Mouse (Mus musculus) thymus, adult 2 months (tissue): ENCODE results near the gene Acvrl1. TPM values are rescaled to one million over a fixed set of nuclear protein-coding genes. Genes with fewer than 3 reads are reported as not detected.

Source experiments
- DNase-seq: peaks from one replicate; pipeline ENCODE4 v3.0.0; 2021
- H3K27ac ChIP-seq: fragments of 200-500 bp; 2 replicates; pipeline ENCODE4 v1.5.1; 2012; ENCODE audit warnings: low read length, control low read depth; ENCODE audit not compliant: control insufficient read depth, insufficient read depth
- H3K27me3 ChIP-seq: fragments of 200-500 bp; 2 replicates; pipeline ENCODE4 v1.6.1; 2012; ENCODE audit warnings: mild to moderate bottlenecking, low read length, moderate library complexity, mixed read lengths; ENCODE audit not compliant: control insufficient read depth, insufficient read depth
- H3K36me3 ChIP-seq: fragments of 200-500 bp; 2 replicates; pipeline ENCODE4 v1.6.1; 2012; ENCODE audit warnings: mild to moderate bottlenecking, low read length, moderate library complexity; ENCODE audit not compliant: control insufficient read depth, insufficient read depth
- H3K4me1 ChIP-seq: fragments of 200-500 bp; replicated peaks from 2 replicates; pipeline ENCODE4 v1.6.1; 2012; ENCODE audit warnings: low read length; ENCODE audit not compliant: control insufficient read depth, insufficient read depth
- H3K4me3 ChIP-seq: fragments of 200-500 bp; 2 replicates; pipeline ENCODE4 v1.5.1; 2012; ENCODE audit warnings: mild to moderate bottlenecking, low read length, control low read depth, moderate library complexity; ENCODE audit not compliant: control insufficient read depth, insufficient read depth
- CTCF ChIP-seq: fragments of 200-500 bp; IDR thresholded peaks from 2 replicates; pipeline ENCODE4 v1.5.1; 2012; ENCODE audit warnings: mild to moderate bottlenecking, control low read depth, low read length, moderate library complexity, borderline replicate concordance; ENCODE audit not compliant: control insufficient read depth, poor library complexity, insufficient read depth; ENCODE audit errors: extremely low read depth
- POLR2A ChIP-seq: fragments of 200-500 bp; IDR thresholded peaks from 2 replicates; pipeline ENCODE4 v1.6.1; 2012; ENCODE audit warnings: mild to moderate bottlenecking, low read length, control low read depth, moderate library complexity; ENCODE audit not compliant: control insufficient read depth, poor library complexity, insufficient read depth; ENCODE audit errors: extremely low read depth
- WGBS: fragments of 180-500 bp; shearing (Covaris S2); methylation state at CpG from one replicate; pipeline ENCODE4 v1.1.7; 2018; 5-methylcytosine and 5-hydroxymethylcytosine counted together
- polyA plus RNA-seq: library from polyadenylated mRNA; depleted of rRNA; stranded (reverse); fragments of >200 nt; gene quantifications from 2 replicates; pipeline ENCODE4 v1.2.3, GENCODE M21; 2012

The Acvrl1 gene
- polyA plus RNA-seq, 1 experiment: 34.2 TPM

DNA sequence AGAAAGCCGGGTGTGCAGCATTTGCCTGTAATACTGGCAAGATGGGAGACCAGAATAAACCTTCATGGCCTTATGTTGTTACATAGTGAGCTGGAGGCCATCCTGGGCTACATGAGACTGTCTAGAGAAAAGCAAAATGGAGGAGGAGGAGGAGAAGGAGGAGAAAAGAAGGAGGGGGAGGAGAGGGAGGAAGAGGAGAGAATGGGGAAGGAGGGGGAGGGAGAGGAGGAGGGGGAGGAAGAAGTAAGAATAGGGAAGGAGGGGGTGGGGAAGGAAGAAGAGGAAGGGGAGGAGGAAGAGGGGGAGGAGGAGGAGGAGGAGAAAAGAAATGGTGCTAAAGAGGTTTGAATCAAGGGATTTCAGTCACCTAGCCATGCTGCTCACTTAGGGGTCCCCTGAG, 31.8 kb downstream of the Acvrl1 start:
- Histone ChIP-seq H3K27me3 (no peaks in the 10 kb centered on the region), H3K27ac (no peak overlapping the region), H3K4me1 (peaks cover 11% of the 10 kb centered on the region), H3K4me3 (no peak overlapping the region), H3K36me3 (no peaks in the 10 kb centered on the region)
- TF ChIP-seq CTCF (no peak), POLR2A (no peak)
- 42% methylated on average over 1 of the region's 1 CpGs for WGBS
- no peak for DNase-seq

DNA sequence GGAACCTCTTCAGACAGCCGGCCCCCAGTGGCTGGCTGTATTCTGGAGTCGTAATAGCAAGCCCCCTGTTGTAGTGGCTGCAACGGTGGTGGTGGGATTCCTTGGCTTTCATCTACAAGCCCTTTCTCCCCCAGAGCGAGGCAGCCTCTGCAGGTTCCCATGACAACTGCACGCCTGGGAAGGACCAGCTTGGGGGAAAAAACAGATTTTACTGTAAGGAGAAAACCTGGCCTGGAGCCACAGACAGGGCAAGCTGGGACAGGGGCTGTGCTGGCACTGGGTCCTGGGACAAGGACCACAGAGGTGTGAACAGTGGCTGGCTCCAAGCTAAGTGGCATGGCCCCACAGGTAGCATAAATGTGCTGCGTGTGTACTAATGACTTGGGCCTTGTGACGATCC, 32.3 kb downstream of the Acvrl1 start:
- Histone ChIP-seq H3K4me1 (peaks cover 9% of the 10 kb centered on the region; the same call in 1 of the 2 replicates), H3K4me3 (no peak overlapping the region), H3K27ac (no peak overlapping the region), H3K27me3 (no peaks in the 10 kb centered on the region), H3K36me3 (no peaks in the 10 kb centered on the region)
- 61% methylated on average over 7 of the region's 7 CpGs for WGBS
- TF ChIP-seq POLR2A: no peak
- TF ChIP-seq CTCF: no peak
- DNase-seq: no peak

- no peaks in the 10 kb centered on the region for H3K36me3 ChIP-seq
- peaks cover 9% of the 10 kb centered on the region; the same call in 1 of the 2 replicates for H3K4me1 ChIP-seq
- H3K4me3 ChIP-seq: no peak overlapping the region
- no peaks in the 10 kb centered on the region for H3K27me3 ChIP-seq
- 92% methylated on average over 7 of the region's 7 CpGs for WGBS
- TF ChIP-seq CTCF (no peak), POLR2A (no peak)
- DNase-seq: no peak
- H3K27ac ChIP-seq: no peak overlapping the region
Observed at GRCm38 (mm10) chr15:101161534-101161933, 33.2 kb downstream of the Acvrl1 start.

GRCm38 (mm10) chr15:101163056-101163458, 34.7 kb downstream of the Acvrl1 start:
- TF ChIP-seq CTCF: no peak
- TF ChIP-seq POLR2A: no peak
- no peak for DNase-seq
- no peaks in the 10 kb centered on the region for H3K36me3 ChIP-seq
- peaks cover 9% of the 10 kb centered on the region; the same call in 1 of the 2 replicates for H3K4me1 ChIP-seq
- H3K4me3 ChIP-seq: no peak overlapping the region
- H3K27me3 ChIP-seq: no peaks in the 10 kb centered on the region
- WGBS: 93% methylated on average over 15 of the region's 15 CpGs
- no peak overlapping the region for H3K27ac ChIP-seq

DNA sequence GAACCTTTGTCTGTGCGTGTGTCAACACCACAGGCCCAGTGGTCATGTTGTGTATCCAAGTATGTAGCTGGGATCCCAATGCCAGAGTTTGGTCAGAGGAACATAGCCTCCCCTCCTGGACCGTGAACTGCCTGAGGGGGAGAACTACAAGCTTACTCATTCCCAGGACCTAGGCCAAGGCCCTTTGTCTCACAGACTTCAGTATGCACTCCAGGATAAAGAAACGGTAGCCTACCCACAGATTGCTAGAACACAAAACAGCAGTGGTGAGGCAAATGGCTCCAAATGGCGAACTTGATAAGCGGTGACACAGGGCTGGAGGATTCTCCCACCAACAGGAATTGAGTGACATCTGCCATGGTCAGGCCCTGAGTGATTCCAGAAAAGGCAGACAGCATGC, 35.5 kb downstream of the Acvrl1 start:
- H3K36me3 ChIP-seq: no peaks in the 10 kb centered on the region
- H3K4me1 ChIP-seq: peaks cover 9% of the 10 kb centered on the region; the same call in 1 of the 2 replicates
- DNase-seq: no peak
- no peak overlapping the region for H3K4me3 ChIP-seq
- 93% methylated on average over 5 of the region's 5 CpGs for WGBS
- no peaks in the 10 kb centered on the region for H3K27me3 ChIP-seq
- TF ChIP-seq POLR2A: no peak
- no peak for TF ChIP-seq CTCF
- no peak overlapping the region for H3K27ac ChIP-seq

DNA sequence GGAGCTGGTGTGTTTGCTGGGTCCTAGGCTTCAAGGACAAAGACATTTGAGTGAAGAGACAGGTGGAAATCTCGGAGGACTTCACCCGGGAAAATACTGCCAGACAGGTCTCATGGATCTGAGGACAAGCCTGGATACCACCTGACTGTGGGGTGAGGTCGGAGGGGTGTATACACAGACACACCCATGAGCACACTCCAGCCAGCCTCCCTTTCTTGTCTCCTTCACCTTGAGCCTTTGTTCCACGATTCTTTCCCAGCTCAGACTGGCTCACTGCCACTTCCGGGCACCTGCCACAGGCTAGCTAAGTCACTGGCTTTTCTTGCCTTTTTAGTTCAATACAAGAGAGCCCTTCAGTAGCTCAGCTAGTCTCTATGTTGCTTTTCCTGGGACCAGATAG, 36.0 kb downstream of the Acvrl1 start:
- no peak for TF ChIP-seq CTCF
- TF ChIP-seq POLR2A: no peak
- H3K27ac ChIP-seq: no peak overlapping the region
- H3K36me3 ChIP-seq: no peaks in the 10 kb centered on the region
- H3K27me3 ChIP-seq: no peaks in the 10 kb centered on the region
- H3K4me1 ChIP-seq: peaks cover 9% of the 10 kb centered on the region; the same call in 1 of the 2 replicates
- 90% methylated on average over 5 of the region's 5 CpGs for WGBS
- DNase-seq: no peak
- H3K4me3 ChIP-seq: no peak overlapping the region

- H3K4me1 ChIP-seq: no peaks in the 10 kb centered on the region
- TF ChIP-seq CTCF (no peak), POLR2A (no peak)
- no peaks in the 10 kb centered on the region for H3K27me3 ChIP-seq
- no peak for DNase-seq
- WGBS: 77% methylated on average over 16 of the region's 16 CpGs
- H3K4me3 ChIP-seq: no peak overlapping the region
- H3K36me3 ChIP-seq: no peaks in the 10 kb centered on the region
- H3K27ac ChIP-seq: no peak overlapping the region
Observed at GRCm38 (mm10) chr15:101165658-101166437, 37.5 kb downstream of the Acvrl1 start.
